21 mouse cellular contexts compared by ENCODE assay signal in the genomic region with DNA sequence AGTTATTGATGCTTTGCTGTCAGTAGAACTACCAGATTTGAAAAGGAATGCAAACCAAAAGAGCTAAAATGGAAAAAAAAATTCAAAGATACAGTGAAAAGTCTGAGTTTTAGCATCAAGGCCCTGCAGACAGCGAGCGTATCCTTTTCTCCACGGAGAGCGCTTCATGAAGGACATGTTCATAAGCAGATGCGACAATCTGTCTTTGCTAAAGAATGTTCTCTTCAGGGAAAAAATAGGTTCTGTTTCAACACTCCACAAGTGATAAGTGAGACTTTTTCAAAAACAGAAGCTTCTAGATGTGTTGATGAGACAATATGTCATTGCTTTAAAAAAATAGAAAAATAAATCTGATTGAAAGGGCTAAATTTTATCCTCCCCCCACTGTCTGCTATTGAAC.
"Had no signal": no experiment of that assay in that cellular context is flagged by ENCODE, and none has a peak within 500 bp of the region (broad histone marks: within the 10 kb centered on the region; RNA-seq: fewer than 3 reads in every experiment).

No protein-coding gene starts in this region.

- H3K36me3 ChIP-seq: limb, embryonic 12.5 days; limb, embryonic 15.5 days; midbrain, embryonic 12.5 days; midbrain, embryonic 15.5 days; neural tube, embryonic 12.5 days; neural tube, embryonic 15.5 days had no signal

- ATAC-seq: intestine, embryonic 16.5 days; liver, postnatal 0 days; lung, postnatal 0 days; midbrain, embryonic 15.5 days had no signal

- H3K27ac ChIP-seq: limb, embryonic 12.5 days; limb, embryonic 15.5 days; liver, embryonic 14.5 days; macrophage; midbrain, embryonic 12.5 days; midbrain, embryonic 15.5 days; neural tube, embryonic 12.5 days; neural tube, embryonic 15.5 days; stomach, postnatal 0 days had no signal

- H3K27me3 ChIP-seq: limb, embryonic 12.5 days; limb, embryonic 15.5 days; midbrain, embryonic 12.5 days; midbrain, embryonic 15.5 days; neural tube, embryonic 12.5 days; neural tube, embryonic 15.5 days had no signal

- H3K9ac ChIP-seq: limb, embryonic 12.5 days; limb, embryonic 15.5 days; liver, embryonic 14.5 days; liver, postnatal 0 days; lung, embryonic 14.5 days; midbrain, embryonic 12.5 days; midbrain, embryonic 15.5 days; neural tube, embryonic 12.5 days; neural tube, embryonic 15.5 days had no signal

- H3K4me3 ChIP-seq: limb, embryonic 12.5 days; limb, embryonic 15.5 days; midbrain, embryonic 12.5 days; midbrain, embryonic 15.5 days; neural tube, embryonic 12.5 days; neural tube, embryonic 15.5 days had no signal

- DNase-seq: kidney, adult 18-20 months; kidney, adult 9 months; kidney, postnatal 25 days; liver, postnatal 0 days; lung, embryonic 14.5 days; right cerebral cortex, adult 18-20 months; right cerebral cortex, postnatal 14 days; right cerebral cortex, postnatal 4 days; thymus, postnatal 25 days had no signal

- H3K9me3 ChIP-seq: limb, embryonic 12.5 days; limb, embryonic 15.5 days; midbrain, embryonic 12.5 days; midbrain, embryonic 15.5 days; neural tube, embryonic 12.5 days; neural tube, embryonic 15.5 days had no signal

- H3K4me1 ChIP-seq: limb, embryonic 12.5 days; limb, embryonic 15.5 days; midbrain, embryonic 12.5 days; midbrain, embryonic 15.5 days; neural tube, embryonic 12.5 days; neural tube, embryonic 15.5 days had no signal

- H3K4me2 ChIP-seq: limb, embryonic 12.5 days; limb, embryonic 15.5 days; liver, embryonic 11.5 days; lung, embryonic 14.5 days; midbrain, embryonic 12.5 days; midbrain, embryonic 15.5 days; neural tube, embryonic 12.5 days; neural tube, embryonic 15.5 days had no signal
